Mouse (Mus musculus): ENCODE measurements at regions not wholly inside any gene's neighbourhood (a gene's known extent, or its start where the extent isn't known, plus 50 kb on each side); places are given as distances from the start of the nearest gene placed in this dataset.

DNA sequence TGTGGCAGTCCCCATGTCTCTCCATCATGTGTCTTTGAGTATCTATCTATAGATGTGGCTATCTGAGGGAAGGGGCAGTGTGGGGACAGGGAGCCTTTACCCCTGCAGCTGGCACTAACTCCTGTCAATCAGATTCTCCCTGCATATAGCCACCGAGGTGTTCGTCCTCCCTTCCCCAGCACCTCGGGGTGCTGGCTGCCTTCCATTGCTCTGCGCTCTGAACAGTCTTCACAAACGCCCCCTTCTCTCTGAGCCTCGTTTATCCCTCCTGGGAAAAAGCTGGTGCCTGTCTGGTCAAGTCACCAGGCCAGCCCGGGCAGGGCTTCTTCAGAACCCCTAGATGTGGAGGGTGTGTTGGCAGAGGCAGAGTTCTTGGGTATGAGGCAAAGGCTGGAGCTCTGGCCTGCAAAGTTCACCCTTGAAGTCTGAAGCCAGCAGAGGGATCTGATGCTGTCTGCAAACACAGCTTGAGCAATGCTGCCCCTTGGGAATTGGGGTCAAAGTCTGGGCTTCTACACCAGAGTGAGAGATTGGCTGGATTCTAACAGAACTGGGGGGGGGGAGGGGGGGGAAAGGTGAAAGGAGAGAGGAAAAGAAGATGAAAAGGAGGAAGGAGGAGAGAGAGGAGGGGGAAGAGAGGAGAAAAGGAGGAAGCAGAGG, 175.5 kb upstream of the Igsf21 start:
- H3K4me3 ChIP-seq (ENCODE audit: control insufficient read depth, insufficient read depth, low read length): no peak overlapping the region
- no peak for TF ChIP-seq POLR2A (IDR thresholded peaks at IDR 0.05; ENCODE audit: control insufficient read depth, extremely low read depth, insufficient read depth, low read length, poor library complexity)
- TF ChIP-seq CTCF (IDR thresholded peaks at IDR 0.05; ENCODE audit: borderline replicate concordance, control insufficient read depth, extremely low read depth, insufficient read depth, low read length, poor library complexity): no peak
- no peak for DNase-seq
- H3K27me3 ChIP-seq (ENCODE audit: control insufficient read depth, insufficient read depth, low read length): no peaks in the 10 kb centered on the region
- WGBS: 71% methylated on average over 7 of the region's 7 CpGs
- H3K4me1 ChIP-seq (replicated peaks; ENCODE audit: control insufficient read depth, insufficient read depth, low read length): no peaks in the 10 kb centered on the region
- H3K27ac ChIP-seq (ENCODE audit: control insufficient read depth, insufficient read depth, low read length): no peak overlapping the region
- H3K36me3 ChIP-seq (ENCODE audit: control insufficient read depth, insufficient read depth, low read length): no peaks in the 10 kb centered on the region

DNA sequence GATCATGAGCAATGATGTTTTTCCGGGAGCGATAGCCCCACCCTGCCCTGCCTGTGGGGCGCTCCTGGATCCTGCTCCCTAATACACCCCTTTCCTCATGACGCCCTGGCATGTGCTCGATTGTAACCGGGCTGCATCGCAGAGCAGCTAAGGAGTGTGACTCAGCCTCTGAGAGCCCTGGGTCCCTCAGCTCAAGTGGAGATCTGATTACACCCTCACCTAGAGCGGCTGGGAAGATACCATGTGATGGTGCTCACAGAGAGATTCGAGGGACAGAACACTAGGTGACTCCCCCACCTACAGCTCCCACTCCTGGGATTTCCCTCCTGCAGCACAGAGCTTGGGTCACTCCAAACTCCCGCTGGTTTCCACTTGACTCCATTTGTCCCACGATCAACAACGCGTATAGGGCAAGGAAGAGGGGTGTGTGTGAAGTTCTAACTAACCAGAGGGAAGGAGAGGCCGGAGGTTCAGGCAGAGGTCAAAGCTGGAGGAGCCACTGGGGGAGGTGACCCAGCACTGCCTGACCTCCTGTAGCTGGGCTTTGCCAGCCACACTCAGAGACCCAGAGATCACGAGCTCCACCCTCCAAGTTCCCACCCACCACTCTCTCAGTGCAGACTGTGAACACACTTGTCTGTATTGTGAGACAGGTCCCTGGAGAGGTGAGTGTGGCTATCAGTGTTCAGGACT, 173.3 kb upstream of the Igsf21 start:
- TF ChIP-seq POLR2A (IDR thresholded peaks at IDR 0.05; ENCODE audit: control insufficient read depth, extremely low read depth, insufficient read depth, low read length, poor library complexity) (no peak), CTCF (IDR thresholded peaks at IDR 0.05; ENCODE audit: borderline replicate concordance, control insufficient read depth, extremely low read depth, insufficient read depth, low read length, poor library complexity) (no peak)
- Histone ChIP-seq H3K4me1 (replicated peaks; ENCODE audit: control insufficient read depth, insufficient read depth, low read length) (no peaks in the 10 kb centered on the region), H3K4me3 (ENCODE audit: control insufficient read depth, insufficient read depth, low read length) (no peak overlapping the region), H3K27me3 (ENCODE audit: control insufficient read depth, insufficient read depth, low read length) (no peaks in the 10 kb centered on the region), H3K27ac (ENCODE audit: control insufficient read depth, insufficient read depth, low read length) (no peak overlapping the region), H3K36me3 (ENCODE audit: control insufficient read depth, insufficient read depth, low read length) (no peaks in the 10 kb centered on the region)
- no peak for DNase-seq
- 59% methylated on average over 15 of the region's 15 CpGs for WGBS

DNA sequence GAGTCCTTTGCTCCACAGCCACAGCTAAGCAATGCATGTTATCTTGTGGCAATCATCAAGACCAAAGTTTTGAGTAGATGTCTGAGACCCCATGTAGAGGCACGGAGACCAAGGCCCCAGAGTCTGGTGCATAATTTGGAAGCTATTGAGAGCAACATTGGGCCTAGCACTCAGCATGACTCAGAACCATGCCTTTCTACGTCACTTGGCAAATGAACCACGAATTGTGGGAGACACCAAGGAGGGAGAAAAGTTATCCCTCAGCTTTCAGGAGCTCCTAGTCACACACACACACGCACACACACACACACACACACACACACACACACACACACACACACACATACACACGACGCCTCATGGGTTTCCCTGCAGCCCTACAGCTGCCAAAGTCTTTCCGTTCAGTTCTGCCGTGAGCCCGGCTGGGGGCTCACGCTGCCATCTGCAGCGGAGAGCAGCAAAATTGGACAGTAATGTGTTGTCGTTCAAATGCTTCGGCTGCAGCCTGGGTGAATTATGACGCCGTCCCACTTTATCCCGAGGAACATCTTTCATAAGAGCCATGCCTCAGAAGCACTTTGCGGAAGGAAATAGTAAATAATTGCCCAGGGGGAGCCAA, 165.8 kb upstream of the Igsf21 start:
- WGBS: 85% methylated on average over 17 of the region's 17 CpGs
- no peak for TF ChIP-seq POLR2A (IDR thresholded peaks at IDR 0.05; ENCODE audit: control insufficient read depth, extremely low read depth, insufficient read depth, low read length, poor library complexity)
- no peak for TF ChIP-seq CTCF (IDR thresholded peaks at IDR 0.05; ENCODE audit: borderline replicate concordance, control insufficient read depth, extremely low read depth, insufficient read depth, low read length, poor library complexity)

DNA sequence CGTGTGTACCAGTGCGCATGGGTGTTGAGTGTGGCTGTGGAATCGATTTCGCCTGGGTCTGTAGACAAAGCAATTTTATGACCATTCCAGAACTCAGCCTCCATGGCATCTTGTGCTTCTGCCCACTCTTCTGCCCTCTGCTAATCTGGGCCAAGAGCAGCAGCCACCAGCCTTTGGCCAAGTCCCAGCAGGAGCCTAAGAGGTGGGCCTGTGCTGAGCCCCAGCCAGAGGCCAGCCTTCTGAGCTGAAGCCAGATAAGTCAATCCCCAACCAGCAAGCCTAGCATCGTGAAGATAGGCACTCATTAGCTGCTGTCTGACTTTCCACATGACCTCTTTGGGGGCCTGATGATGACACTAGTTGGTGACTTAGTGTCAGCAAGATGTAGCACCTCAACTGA, 161.9 kb upstream of the Igsf21 start:
- 87% methylated on average over 5 of the region's 5 CpGs for WGBS

More for the DNA sequence above, 165.8 kb upstream of the Igsf21 start:
- Histone ChIP-seq H3K27me3 (ENCODE audit: control insufficient read depth, insufficient read depth, low read length) (no peaks in the 10 kb centered on the region), H3K4me1 (replicated peaks; ENCODE audit: control insufficient read depth, insufficient read depth, low read length) (no peaks in the 10 kb centered on the region), H3K36me3 (ENCODE audit: control insufficient read depth, insufficient read depth, low read length) (no peaks in the 10 kb centered on the region), H3K4me3 (ENCODE audit: control insufficient read depth, insufficient read depth, low read length) (no peak overlapping the region), H3K27ac (ENCODE audit: control insufficient read depth, insufficient read depth, low read length) (no peak overlapping the region)
- DNase-seq: no peak

DNA sequence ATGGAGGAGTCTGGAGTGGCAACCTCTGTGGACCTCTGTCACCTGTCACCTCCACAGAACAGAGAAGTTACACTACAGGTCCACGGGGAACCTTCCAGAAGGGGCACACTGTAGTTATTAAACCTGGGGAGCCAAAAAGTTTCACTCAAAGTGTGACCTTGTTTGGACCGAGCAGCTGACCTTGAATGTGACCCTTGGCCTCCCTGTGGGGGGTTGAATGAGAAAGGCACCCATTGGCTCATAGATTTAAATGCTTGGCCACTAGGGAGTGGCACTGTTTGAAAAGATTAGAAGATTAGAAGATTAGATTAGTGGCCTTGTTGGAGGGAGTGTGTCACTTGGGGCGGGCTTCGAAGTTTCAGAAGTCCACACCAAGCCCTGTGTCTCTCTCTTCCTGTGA, 160.3 kb upstream of the Igsf21 start:
- Histone ChIP-seq H3K27ac (ENCODE audit: control insufficient read depth, insufficient read depth, low read length) (no peak overlapping the region), H3K4me3 (ENCODE audit: control insufficient read depth, insufficient read depth, low read length) (no peak overlapping the region), H3K27me3 (ENCODE audit: control insufficient read depth, insufficient read depth, low read length) (no peaks in the 10 kb centered on the region), H3K4me1 (replicated peaks; ENCODE audit: control insufficient read depth, insufficient read depth, low read length) (no peaks in the 10 kb centered on the region), H3K36me3 (ENCODE audit: control insufficient read depth, insufficient read depth, low read length) (no peaks in the 10 kb centered on the region)
- 87% methylated on average over 4 of the region's 4 CpGs for WGBS
- DNase-seq: no peak
- no peak for TF ChIP-seq CTCF (IDR thresholded peaks at IDR 0.05; ENCODE audit: borderline replicate concordance, control insufficient read depth, extremely low read depth, insufficient read depth, low read length, poor library complexity)
- no peak for TF ChIP-seq POLR2A (IDR thresholded peaks at IDR 0.05; ENCODE audit: control insufficient read depth, extremely low read depth, insufficient read depth, low read length, poor library complexity)

More for the DNA sequence above, 161.9 kb upstream of the Igsf21 start:
- H3K4me3 ChIP-seq (ENCODE audit: control insufficient read depth, insufficient read depth, low read length): no peak overlapping the region
- no peak for TF ChIP-seq POLR2A (IDR thresholded peaks at IDR 0.05; ENCODE audit: control insufficient read depth, extremely low read depth, insufficient read depth, low read length, poor library complexity)
- TF ChIP-seq CTCF (IDR thresholded peaks at IDR 0.05; ENCODE audit: borderline replicate concordance, control insufficient read depth, extremely low read depth, insufficient read depth, low read length, poor library complexity): no peak
- no peaks in the 10 kb centered on the region for H3K27me3 ChIP-seq (ENCODE audit: control insufficient read depth, insufficient read depth, low read length)
- H3K4me1 ChIP-seq (replicated peaks; ENCODE audit: control insufficient read depth, insufficient read depth, low read length): no peaks in the 10 kb centered on the region
- H3K36me3 ChIP-seq (ENCODE audit: control insufficient read depth, insufficient read depth, low read length): no peaks in the 10 kb centered on the region
- H3K27ac ChIP-seq (ENCODE audit: control insufficient read depth, insufficient read depth, low read length): no peak overlapping the region
- DNase-seq: no peak

DNA sequence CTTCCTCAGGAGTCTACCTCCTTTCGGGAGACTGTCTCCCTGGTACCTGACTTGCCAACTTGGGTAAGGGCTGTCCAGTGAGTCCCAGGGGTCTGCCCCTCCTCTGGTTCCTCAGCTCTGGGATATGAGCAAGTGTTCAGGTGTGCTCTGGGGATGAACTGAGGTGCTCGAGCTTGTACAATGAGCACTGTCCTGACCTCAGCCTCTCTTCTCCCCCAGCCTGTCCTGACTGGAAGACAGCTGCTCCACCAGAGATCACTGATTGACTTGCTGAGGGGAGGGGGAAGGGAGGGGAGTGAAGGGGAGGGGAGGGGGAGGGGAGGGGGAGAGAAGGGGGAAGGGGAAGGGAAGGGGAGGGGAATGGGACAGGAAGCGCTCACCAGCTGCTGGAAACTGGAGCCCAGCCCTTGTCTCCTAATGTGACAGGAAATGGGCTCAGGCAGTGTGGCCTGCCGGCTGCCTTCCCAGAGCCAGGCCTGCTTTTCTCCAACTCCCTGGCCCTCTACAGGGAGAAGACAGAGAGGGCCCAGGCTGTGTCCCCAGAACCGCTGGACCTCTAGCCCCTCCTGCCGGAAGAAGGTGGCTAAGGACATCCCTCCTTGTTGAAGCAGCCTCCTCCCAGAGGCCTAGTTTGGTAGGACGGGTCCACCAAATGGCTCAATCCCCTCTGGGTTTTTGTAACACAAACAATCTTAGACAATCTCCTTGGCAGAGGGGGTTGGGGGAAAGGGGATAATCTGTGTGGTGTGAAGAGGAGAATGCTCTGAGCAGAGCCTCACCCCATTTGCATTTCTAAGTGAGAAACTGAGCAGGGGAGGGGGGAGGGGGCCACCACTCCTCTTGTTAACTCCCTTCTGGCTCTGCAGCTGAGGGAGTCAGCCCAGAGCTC, 159.7 kb upstream of the Igsf21 start:
- H3K27me3 ChIP-seq (ENCODE audit: control insufficient read depth, insufficient read depth, low read length): no peaks in the 10 kb centered on the region
- H3K4me3 ChIP-seq (ENCODE audit: control insufficient read depth, insufficient read depth, low read length): no peak overlapping the region
- DNase-seq: no peak
- no peaks in the 10 kb centered on the region for H3K4me1 ChIP-seq (replicated peaks; ENCODE audit: control insufficient read depth, insufficient read depth, low read length)
- WGBS: 64% methylated on average over 7 of the region's 7 CpGs
- H3K27ac ChIP-seq (ENCODE audit: control insufficient read depth, insufficient read depth, low read length): no peak overlapping the region
- H3K36me3 ChIP-seq (ENCODE audit: control insufficient read depth, insufficient read depth, low read length): no peaks in the 10 kb centered on the region
- TF ChIP-seq CTCF (IDR thresholded peaks at IDR 0.05; ENCODE audit: borderline replicate concordance, control insufficient read depth, extremely low read depth, insufficient read depth, low read length, poor library complexity) (no peak), POLR2A (IDR thresholded peaks at IDR 0.05; ENCODE audit: control insufficient read depth, extremely low read depth, insufficient read depth, low read length, poor library complexity) (no peak)
